Mouse (Mus musculus): ENCODE measurements around the gene Hoxb9.

The Hoxb9 gene

DNA sequence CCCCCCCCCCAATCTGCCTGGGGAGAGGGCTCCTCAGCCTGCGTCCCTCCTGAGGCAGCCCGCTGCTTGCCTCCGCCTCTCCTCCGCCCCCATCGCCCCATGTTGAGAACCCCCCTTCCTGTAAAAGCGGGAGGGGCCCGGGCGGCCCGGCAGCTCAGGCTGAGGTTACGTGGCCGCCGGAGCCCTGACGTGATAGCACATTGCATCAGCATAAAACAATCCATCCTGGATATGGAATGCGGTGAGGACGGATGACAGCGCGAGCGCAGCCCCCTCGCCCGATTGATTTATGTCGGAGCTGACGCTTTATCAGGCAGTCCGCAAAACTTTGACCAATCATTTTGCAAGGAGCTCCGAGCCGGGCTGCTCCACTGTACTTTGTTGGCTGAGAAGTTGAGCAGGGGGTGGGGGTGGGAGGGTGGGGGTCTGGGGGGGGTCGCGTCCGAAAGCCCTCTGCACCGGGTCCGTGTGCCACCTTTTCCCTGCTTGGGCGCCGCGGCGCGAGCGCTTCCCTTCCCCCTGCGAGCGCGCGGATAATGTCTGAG is at the start of gene Hoxb9:
TSS of gene Hoxb9 (plus strand) at position 462 of the 545 bp plus-strand sequence.
- ATAC-seq (ENCODE audit: low TSS enrichment) = no peak

DNA sequence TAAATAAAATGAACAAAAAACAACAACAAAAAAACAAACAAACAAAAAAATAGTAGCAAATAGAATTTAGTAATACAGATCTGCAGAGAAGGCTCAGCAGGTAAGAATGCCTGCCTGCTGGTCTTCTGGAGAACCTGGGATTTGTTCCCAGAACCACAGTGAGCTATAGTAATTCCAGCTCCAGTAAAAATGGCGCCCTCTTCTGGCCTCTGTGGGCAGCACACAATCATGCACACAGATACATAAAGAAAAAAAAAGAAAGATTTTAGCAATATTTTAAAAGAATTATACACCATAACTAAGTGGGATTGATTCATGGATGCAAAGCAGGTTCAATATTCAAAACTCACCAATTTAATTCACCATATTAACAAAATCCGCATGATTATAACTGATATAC is 47.4 kb upstream of the Hoxb9 start:
- no peak for ATAC-seq (ENCODE audit: low TSS enrichment)

- ATAC-seq (ENCODE audit: low TSS enrichment) = no peak
These were observed 43.6 kb upstream of the Hoxb9 start for GRCm38 (mm10) chr11:96227676-96228075.

- ATAC-seq (ENCODE audit: low TSS enrichment) = no peak
These were observed 36.4 kb upstream of the Hoxb9 start for GRCm38 (mm10) chr11:96234906-96235305.

DNA sequence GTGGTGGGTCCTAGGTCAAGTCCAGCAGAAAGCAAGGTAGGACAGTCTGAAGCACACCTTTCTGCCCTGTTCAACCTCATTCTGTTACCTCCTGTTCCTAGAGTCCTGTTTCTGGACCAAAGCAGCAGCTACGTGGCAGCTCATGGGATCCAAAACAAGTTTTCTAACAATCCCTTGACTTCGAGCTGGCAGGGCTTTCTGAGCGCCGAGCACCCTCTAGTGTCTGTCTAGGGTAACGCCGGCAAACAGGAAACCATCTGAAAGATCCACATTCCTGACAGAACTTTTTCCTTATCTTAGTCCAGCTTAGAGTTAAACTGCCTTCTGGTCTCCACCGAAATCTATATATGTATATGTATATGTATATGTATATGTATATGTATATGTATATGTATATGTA is 31.0 kb upstream of the Hoxb9 start:
- no peak for ATAC-seq (ENCODE audit: low TSS enrichment)

GRCm38 (mm10) chr11:96250901-96251300 is 20.4 kb upstream of the Hoxb9 start:
- no peak for ATAC-seq (ENCODE audit: low TSS enrichment)

DNA sequence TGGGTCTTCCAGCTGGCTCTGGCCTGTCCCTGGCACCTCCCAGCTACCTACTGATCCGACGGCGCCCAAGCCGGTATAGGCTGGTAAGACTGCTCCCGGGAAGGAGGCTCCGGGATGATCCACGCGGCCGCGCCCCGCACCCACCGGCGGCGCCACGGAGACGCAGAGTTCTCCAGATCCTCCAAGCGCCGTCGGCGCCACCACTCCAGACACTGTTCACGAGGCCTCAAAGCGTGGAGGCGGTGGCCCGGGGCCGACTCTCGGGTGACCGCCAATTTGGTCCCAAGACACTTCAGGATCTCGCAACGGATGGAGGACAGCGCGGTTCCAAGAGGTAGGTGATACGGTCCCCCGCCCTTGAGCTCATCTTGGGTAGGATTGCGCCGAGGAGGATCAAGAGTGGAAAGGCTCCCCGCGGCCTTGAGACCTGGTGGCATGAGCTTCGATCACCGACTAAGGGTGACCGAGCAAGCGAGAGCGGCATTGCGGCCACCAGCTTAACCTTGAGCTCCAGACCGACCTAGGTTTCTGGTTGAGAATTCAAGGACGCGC is 19.7 kb upstream of the Hoxb9 start:
- ATAC-seq (ENCODE audit: low TSS enrichment) = no peak

- no peak for ATAC-seq (ENCODE audit: low TSS enrichment)
These were observed 18.6 kb upstream of the Hoxb9 start for GRCm38 (mm10) chr11:96252541-96253120.

DNA sequence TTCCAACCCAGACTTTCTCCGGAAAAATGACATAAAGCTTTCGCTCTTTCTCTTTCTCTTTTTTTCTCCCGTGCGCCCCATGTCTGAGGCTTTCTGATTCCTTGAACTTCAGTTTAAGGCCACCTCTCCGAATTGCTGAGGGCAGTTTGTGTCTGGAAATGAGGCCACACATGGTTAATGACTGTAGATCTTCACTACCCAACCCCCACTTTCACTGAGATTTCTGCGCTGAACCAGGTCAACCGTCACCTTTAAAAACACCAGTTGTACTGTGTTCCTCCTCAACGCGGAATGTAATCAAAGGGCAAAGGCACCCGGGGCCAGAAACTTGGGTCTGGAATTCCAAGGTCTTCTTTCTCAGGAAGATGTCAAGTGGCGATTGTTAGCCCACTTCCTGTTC is 17.0 kb upstream of the Hoxb9 start:
- ATAC-seq (ENCODE audit: low TSS enrichment) = no peak

DNA sequence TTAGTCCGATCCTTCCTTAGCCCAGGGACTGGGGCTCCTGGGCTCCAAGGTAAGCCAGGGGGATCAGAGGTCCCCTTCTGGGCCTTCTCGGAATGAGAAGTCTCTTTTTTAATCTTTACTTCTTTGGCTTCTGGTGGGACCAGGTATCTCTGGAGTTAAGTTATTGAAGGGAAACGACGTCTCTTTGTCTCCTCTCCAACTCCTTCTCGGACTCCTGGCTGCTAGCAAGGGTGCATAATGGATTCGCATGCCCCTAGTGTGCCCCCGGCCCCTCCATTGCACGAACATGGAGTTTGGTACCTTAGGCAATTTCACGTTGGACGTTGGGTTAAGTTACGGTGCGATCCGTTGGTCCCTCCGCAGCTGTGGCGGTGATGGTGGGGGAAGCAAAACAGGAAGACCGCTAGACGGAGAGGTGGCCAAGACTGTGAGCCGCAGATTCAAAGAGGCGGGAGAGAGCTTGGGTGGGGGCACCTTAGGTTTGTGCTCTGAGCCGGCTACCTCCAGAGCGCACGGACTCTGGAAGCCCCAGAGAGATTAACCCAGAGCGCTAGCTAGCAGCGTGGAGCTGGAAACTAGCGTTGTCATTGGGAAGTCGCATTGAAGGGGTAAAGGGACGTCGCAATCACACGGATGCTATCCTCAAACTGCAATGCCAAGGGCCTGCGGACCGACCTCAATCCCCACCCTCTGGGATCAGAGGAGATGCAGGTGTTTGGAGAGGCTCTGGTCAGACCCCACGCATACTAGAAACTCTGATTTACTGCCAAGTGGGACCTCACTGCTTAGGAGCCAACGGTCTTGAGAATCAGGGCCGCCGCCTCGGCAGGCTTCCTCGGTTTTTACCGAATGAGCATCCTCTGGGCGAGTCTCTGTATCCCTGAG is 15.9 kb upstream of the Hoxb9 start:
- no peak for ATAC-seq (ENCODE audit: low TSS enrichment)

DNA sequence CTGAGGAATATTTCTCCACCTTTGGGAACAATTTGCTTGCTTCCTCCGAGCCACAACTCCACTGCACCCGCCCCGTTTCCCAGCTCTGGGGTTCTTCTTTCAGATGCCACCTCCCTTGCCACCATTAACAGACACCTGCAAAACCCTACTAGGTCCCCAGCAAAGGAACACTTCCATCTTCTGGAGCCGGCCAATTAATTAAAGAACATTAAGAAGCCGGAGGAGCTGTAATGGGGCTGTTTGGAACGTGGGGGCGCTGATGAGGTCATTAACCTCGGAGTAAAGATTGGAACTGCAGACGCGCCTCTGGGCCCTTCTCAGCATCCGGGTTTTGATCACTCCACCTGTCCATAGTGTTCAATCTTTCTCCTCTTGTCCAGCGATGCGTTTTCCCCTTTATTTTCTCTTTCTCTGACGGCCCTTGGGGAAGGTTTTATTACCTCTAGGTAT is 15.2 kb upstream of the Hoxb9 start:
- no peak for ATAC-seq (ENCODE audit: low TSS enrichment)

DNA sequence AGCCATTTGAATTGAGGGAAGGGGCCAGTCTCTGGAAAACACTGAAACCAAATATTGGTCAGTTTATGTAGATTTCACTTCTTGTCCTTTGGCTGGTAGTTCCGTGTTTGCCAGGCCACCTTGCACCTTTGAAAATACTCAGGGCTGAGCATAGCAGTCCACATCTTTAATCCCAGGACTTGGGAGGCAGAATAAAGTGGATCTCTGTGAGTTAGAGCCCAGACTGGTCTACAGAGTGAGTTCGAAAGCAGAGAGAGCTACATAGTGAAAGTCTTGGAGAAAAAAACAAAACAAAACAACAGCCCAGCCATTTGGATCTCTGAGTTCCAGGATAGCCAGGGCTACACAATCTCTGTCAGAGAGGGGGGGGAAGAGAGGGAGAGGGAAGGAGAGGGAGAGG is 14.1 kb upstream of the Hoxb9 start:
- no peak for ATAC-seq (ENCODE audit: low TSS enrichment)

DNA sequence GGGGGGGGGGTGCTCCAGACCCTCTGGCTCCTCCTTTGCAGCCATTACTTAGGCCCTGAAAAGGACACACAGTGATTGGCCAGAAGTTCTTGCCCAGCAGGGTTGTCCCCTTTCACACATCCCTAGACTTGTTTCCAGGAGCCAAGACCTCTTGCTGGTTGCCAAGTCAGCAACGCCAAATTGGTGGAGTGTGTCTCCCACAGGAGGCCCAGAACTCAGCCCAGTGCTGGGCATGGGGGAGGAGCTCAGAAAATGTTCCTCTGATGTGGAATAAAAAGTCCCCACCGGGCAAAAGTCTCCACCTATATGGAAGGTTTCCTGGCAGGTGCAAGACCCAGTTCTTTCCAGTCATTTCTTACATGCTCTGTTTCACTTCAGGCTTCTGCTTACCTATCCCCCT is 12.2 kb upstream of the Hoxb9 start:
- no peak for ATAC-seq (ENCODE audit: low TSS enrichment)

DNA sequence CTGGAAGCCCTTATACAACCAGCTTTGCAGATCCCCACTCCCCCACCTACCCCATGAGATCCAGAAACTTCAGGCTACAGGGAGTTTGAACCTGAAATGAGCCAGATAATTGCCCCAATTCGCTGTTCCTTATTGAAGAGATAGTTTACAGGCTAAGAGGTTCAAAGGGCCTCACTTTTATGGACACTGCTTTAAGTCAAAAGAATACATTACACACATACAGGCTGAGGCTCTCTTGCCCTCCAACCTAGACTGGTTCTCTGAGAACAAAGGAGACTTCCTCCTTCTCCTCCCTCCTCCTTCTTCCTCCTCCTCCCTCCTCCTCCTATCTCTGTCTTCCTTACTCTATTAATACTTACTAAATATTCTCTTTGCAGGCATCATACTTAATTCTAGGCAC is 11.7 kb upstream of the Hoxb9 start:
- no peak for ATAC-seq (ENCODE audit: low TSS enrichment)

GRCm38 (mm10) chr11:96260310-96260970 is 10.8 kb upstream of the Hoxb9 start:
- no peak for ATAC-seq (ENCODE audit: low TSS enrichment)

GRCm38 (mm10) chr11:96261323-96261890 is 9.8 kb upstream of the Hoxb9 start:
- ATAC-seq (ENCODE audit: low TSS enrichment) = no peak

GRCm38 (mm10) chr11:96262262-96262830 is 8.9 kb upstream of the Hoxb9 start:
- no peak for ATAC-seq (ENCODE audit: low TSS enrichment)

DNA sequence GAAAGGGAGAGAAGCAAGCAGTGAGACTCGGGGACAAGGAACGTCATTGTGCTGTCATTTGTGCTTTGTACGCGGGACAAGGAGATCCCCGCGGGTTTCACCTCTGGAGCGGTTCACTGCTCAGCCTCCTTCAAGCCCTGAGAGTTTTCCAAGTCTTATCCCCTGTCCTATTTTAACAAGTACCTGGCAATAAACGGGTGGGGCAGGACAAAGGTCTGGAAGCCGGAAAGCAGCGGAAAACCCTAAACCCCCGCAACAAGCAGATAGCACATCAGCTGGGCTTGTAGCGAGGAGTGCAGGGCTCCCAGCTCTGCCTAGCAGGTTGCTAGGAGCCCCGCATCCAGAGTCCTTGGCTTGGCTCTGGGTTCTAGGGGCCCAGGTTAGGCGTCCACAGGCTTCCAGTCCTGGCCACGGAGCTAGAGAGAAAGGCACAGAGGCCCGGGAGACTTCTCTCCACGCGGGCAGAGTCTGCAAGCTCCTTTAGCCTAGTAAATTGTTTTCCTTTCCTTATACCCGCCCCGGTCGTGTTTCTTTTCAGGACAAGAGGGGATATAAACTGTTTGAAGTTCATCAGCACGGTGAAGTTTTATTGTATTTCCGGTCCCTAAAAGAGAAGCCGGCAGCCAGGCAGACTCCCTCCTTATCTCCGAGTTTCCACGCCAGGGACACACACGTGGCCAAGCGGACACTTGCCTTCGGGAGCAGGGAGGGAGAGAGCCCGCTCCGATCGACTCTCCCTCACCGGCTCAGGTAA is 7.4 kb upstream of the Hoxb9 start:
- ATAC-seq (ENCODE audit: low TSS enrichment) = no peak

DNA sequence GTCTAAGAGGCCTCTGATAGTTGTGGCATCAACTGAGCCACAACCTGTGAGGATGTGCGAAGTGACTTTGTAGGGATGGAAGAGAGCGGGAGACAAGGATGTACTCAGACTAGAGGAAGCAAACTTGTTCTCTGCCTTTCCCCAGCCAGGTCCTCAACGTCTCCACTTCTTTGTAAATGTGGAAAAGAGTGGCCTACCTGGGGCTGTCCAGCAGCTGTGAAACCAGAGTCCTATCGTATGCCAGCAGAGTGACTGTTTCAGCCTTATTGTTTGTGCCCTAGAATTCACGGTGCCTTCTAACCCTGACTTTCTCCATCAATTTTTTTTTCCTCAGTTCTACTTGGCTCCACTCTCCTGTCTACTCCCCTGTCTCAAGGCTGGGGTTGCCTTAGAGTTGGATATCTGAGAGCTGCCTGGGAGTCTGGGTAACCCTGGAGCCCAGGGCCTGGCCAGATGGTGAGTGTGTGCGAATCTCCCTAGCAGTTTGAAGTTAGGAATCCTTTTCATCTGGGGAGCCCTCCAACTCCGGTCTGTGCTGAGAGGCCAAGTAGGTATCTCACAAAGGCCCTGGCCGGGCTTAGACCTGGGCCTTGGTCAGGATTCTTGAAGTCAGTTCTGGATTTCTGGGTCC is 6.8 kb upstream of the Hoxb9 start:
- no peak for ATAC-seq (ENCODE audit: low TSS enrichment)

GRCm38 (mm10) chr11:96265954-96266353 is 5.3 kb upstream of the Hoxb9 start:
- ATAC-seq (ENCODE audit: low TSS enrichment) = no peak

Measured in frontal cortex, adult (tissue).